ENCODE assay signal across 7 mouse cellular contexts in genomic region chr16:57549061-57550037, GRCm38 (mm10). TPM values are rescaled to one million over a fixed set of nuclear protein-coding genes. Genes with fewer than 3 reads are reported as not detected.
A peak's percentile ranks its signal among the peaks of the same experiment; 100 is the strongest.
DNase-seq lines count a peak whose midpoint lies in the region; ATAC-seq and TF ChIP-seq lines count a peak whose summit lies in the region.

No protein-coding gene starts in this region.

- DNase-seq in ZHBTc4 (ENCODE audit: low read depth, low spot score) = peak; percentile 85
- peak; percentile 71 to 76 for DNase-seq in gastrocnemius, postnatal 36 days
- DNase-seq in intestine, embryonic 14.5 days (ENCODE audit: low spot score) = peak; percentile 87
- peak; percentile 84 for DNase-seq in limb, embryonic 11.5 days (ENCODE audit: low spot score)

- H3K27me3 ChIP-seq in intestine, embryonic 14.5 days (replicated peaks; ENCODE audit: control insufficient read depth, insufficient read depth, low read length) = no peaks in the 10 kb centered on the region
- H3K27me3 ChIP-seq in limb, embryonic 11.5 days (ENCODE audit: control insufficient read depth, insufficient read depth, low read length) = no peaks in the 10 kb centered on the region
- peaks cover 9% of the 10 kb centered on the region; the same call in 1 of the 2 replicates for H3K27me3 ChIP-seq in midbrain, embryonic 12.5 days
- no peaks in the 10 kb centered on the region for H3K27me3 ChIP-seq in small intestine, adult 2 months (ENCODE audit: control insufficient read depth, insufficient read depth, low read length)

- peak; percentile 71 for ATAC-seq in common myeloid progenitor, adult 5-6 weeks (replicated peaks; ENCODE audit: low read depth, poor library complexity, severe bottlenecking)
- ATAC-seq in intestine, embryonic 14.5 days (replicated peaks; ENCODE audit: low FRiP score, low TSS enrichment, low read depth) = peak; percentile 94
- ATAC-seq in limb, embryonic 11.5 days (ENCODE audit: insufficient number of reproducible peaks, low FRiP score, low TSS enrichment, low read depth) = peak; percentile 91
- ATAC-seq in midbrain, embryonic 12.5 days (ENCODE audit: low FRiP score, low read depth) = peak; percentile 99

- peak overlapping the region; percentile 93 for H3K27ac ChIP-seq in intestine, embryonic 14.5 days (ENCODE audit: low read depth)
- H3K27ac ChIP-seq in limb, embryonic 11.5 days (replicated peaks; ENCODE audit: low read depth, low read length) = 0 out of 2 replicates have a peak overlapping the region, but pooled peaks have one; percentile 55
- H3K27ac ChIP-seq in midbrain, embryonic 12.5 days (replicated peaks) = no peak overlapping the region
- H3K27ac ChIP-seq in small intestine, adult 2 months (ENCODE audit: insufficient read depth, low read depth, low read length) = peak overlapping the region; percentile 86

- H3K9ac ChIP-seq in intestine, embryonic 14.5 days (ENCODE audit: low read length) = peak overlapping the region; percentile 93
- peak overlapping the region; percentile 93 for H3K9ac ChIP-seq in limb, embryonic 11.5 days (ENCODE audit: low read length)
- H3K9ac ChIP-seq in midbrain, embryonic 12.5 days (replicated peaks) = peak overlapping the region; percentile 79

- peaks cover 15% of the 10 kb centered on the region for H3K4me1 ChIP-seq in intestine, embryonic 14.5 days (replicated peaks; ENCODE audit: control insufficient read depth, insufficient read depth, low read length)
- H3K4me1 ChIP-seq in limb, embryonic 11.5 days (ENCODE audit: control insufficient read depth, insufficient read depth, low read length) = peaks cover 3% of the 10 kb centered on the region; the same call in 1 of the 2 replicates
- 0 out of 2 replicates have a peak, but pooled peaks cover 6% of the 10 kb centered on the region for H3K4me1 ChIP-seq in midbrain, embryonic 12.5 days
- H3K4me1 ChIP-seq in small intestine, adult 2 months (ENCODE audit: control insufficient read depth, insufficient read depth, insufficient read length, low read length) = peaks cover 11% of the 10 kb centered on the region

- WGBS in intestine, embryonic 14.5 days = under 1% methylated on average over 61 of the region's 64 CpGs
- WGBS in limb, embryonic 11.5 days = 2% methylated on average over 64 of the region's 64 CpGs
- WGBS in midbrain, embryonic 12.5 days = 2% methylated on average over 56 of the region's 64 CpGs
- under 1% methylated on average over 64 of the region's 64 CpGs for WGBS in small intestine, adult 2 months

- H3K9me3 ChIP-seq in intestine, embryonic 14.5 days (ENCODE audit: control insufficient read depth, low read length) = no peaks in the 10 kb centered on the region
- no peaks in the 10 kb centered on the region for H3K9me3 ChIP-seq in limb, embryonic 11.5 days (ENCODE audit: control insufficient read depth, low read length)
- H3K9me3 ChIP-seq in midbrain, embryonic 12.5 days = no peaks in the 10 kb centered on the region

- peak overlapping the region; percentile 92 for H3K4me2 ChIP-seq in intestine, embryonic 14.5 days (ENCODE audit: low read length)
- H3K4me2 ChIP-seq in limb, embryonic 11.5 days (ENCODE audit: low read depth, severe bottlenecking) = peak overlapping the region; percentile 69
- H3K4me2 ChIP-seq in midbrain, embryonic 12.5 days (replicated peaks) = peak overlapping the region; percentile 82

- peaks cover 12% of the 10 kb centered on the region; the same call in 1 of the 2 replicates for H3K36me3 ChIP-seq in intestine, embryonic 14.5 days (ENCODE audit: control insufficient read depth, insufficient read depth, low read length)
- no peaks in the 10 kb centered on the region for H3K36me3 ChIP-seq in limb, embryonic 11.5 days (ENCODE audit: control insufficient read depth, insufficient read depth, low read length)
- no peaks in the 10 kb centered on the region for H3K36me3 ChIP-seq in midbrain, embryonic 12.5 days
- peaks cover 1% of the 10 kb centered on the region; the same call in 1 of the 2 replicates for H3K36me3 ChIP-seq in small intestine, adult 2 months (ENCODE audit: control insufficient read depth, insufficient read depth, low read length)

- intact Hi-C loops in gastrocnemius, postnatal 36 days (cut with DNase I) = no loop called here

- H3K4me3 ChIP-seq in intestine, embryonic 14.5 days (ENCODE audit: low read depth, low read length) = peak overlapping the region; percentile 76
- H3K4me3 ChIP-seq in limb, embryonic 11.5 days (ENCODE audit: low read depth, low read length) = peak overlapping the region; percentile 55
- peak overlapping the region; percentile 69 for H3K4me3 ChIP-seq in midbrain, embryonic 12.5 days
- peak overlapping the region; percentile 96 for H3K4me3 ChIP-seq in small intestine, adult 2 months (ENCODE audit: low read depth, low read length)

- TF ChIP-seq POLR2A in small intestine, adult 2 months (IDR thresholded peaks at IDR 0.05; ENCODE audit: low read depth, low read length) = peak; percentile 74; the same call in 1 of the 2 replicates

- TF ChIP-seq CTCF in small intestine, adult 2 months (IDR thresholded peaks at IDR 0.05; ENCODE audit: extremely low read depth, insufficient read length, insufficient replicate concordance, low read depth, low read length) = no peak

RNA-seq across cellular contexts. Expression of gene Cmss1, which starts 57.3 kb away (rescaled TPM):
- total RNA-seq in common myeloid progenitor, adult 5-6 weeks (2017) = 80.5 and 120 TPM in 2 replicates
- total RNA-seq in gastrocnemius, postnatal 36 days (2021) = 10 to 100 TPM; 32.6 to 36.6 TPM
- polyA plus RNA-seq in intestine, embryonic 14.5 days (2014; fragmentation: Nextera tagmentation; extraction: Ambion mirVana) = 54.9 and 56.0 TPM in 2 replicates
- 54.7 and 58.3 TPM in 2 replicates for polyA plus RNA-seq in limb, embryonic 11.5 days (2014; fragmentation: Nextera tagmentation; extraction: Ambion mirVana)
- 39.8 and 47.9 TPM in 2 replicates for polyA plus RNA-seq in midbrain, embryonic 12.5 days (2016; fragmentation: Nextera tagmentation; extraction: Ambion mirVana)
- 1.7 and 2.6 TPM in 2 replicates for polyA plus RNA-seq in small intestine, adult 2 months (2012; rRNA removed)

Comparison
In these comparisons a context has a peak if more than half of its experiments do, and no peak if none do; other contexts are left out.
1. RNA of gene Cmss1, which starts 57.3 kb away (polyA plus RNA-seq): 54.7 to 58.3 TPM in limb, embryonic 11.5 days, 54.9 to 56.0 TPM in intestine, embryonic 14.5 days and 39.8 to 47.9 TPM in midbrain, embryonic 12.5 days; 1.7 to 2.6 TPM in small intestine, adult 2 months; every median in the first group is over 10 times any median in the second.
2. Peak in every context shown above with its lines, with median percentiles within 50 percentile points of each other: DNase-seq, ATAC-seq, H3K4me2 ChIP-seq, H3K4me3 ChIP-seq and H3K9ac ChIP-seq.